Mouse (Mus musculus) embryo, embryonic 9.5 days (tissue): ENCODE measurements around the gene Tmem161a.

ENCODE experiments used
- DNase-seq: peaks from one replicate; pipeline ENCODE4 v3.0.0-alpha.2; 2017; ENCODE audit errors: extremely low spot score

Gene Tmem161a

GRCm38 (mm10) chr8:70160015-70160414 is 12.1 kb upstream of the Tmem161a start:
- no peak for DNase-seq

GRCm38 (mm10) chr8:70163316-70163715 is 8.8 kb upstream of the Tmem161a start:
- DNase-seq: no peak

GRCm38 (mm10) chr8:70166504-70167110 is 5.5 kb upstream of the Tmem161a start:
- peak; percentile 86 for DNase-seq

DNA sequence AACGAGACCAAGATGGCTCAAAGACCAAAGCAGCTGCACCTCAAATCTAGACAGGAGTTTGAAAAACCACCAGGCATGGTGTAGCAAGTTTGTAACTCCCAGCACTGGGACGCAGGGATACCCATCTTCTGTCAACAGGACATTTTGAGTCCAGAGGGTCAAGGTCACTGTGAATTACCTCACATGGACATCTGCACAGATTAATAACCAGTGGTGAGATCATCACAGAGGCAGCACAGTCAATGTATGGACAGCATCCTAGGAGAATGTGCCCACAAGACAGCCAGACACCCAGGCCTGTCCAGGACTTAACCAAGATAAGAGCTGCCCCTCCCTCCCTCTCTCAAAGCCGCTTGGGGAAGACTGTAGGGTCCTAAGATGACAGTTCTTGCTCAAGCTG is 2.0 kb upstream of the Tmem161a start:
- no peak for DNase-seq

GRCm38 (mm10) chr8:70170748-70171147 is 1.4 kb upstream of the Tmem161a start:
- no peak for DNase-seq

GRCm38 (mm10) chr8:70171240-70171639 is 916 bp upstream of the Tmem161a start:
- no peak for DNase-seq

DNA sequence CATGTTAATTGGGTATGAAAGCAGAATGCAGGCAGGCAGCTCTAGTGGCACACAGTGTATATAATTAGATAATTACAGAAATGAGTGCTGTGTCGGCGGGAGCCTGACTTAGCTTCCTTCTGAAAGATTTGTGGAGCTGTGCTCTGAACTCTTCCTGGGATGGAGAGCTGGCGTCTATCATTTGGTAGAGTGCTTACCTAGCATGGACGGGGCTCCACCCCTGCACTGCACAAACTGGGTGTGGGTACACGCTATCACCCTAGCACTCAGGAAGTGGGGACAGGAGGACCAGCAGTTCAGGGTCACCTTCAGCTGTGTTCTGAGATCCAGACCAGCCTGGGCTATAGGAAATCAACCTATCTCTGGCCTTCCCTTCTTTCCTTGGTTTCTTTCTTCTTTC is 1.2 kb downstream of the Tmem161a start:
- DNase-seq: no peak

- DNase-seq: no peak
Measured at GRCm38 (mm10) chr8:70174079-70174478, 1.9 kb downstream of the Tmem161a start.

DNA sequence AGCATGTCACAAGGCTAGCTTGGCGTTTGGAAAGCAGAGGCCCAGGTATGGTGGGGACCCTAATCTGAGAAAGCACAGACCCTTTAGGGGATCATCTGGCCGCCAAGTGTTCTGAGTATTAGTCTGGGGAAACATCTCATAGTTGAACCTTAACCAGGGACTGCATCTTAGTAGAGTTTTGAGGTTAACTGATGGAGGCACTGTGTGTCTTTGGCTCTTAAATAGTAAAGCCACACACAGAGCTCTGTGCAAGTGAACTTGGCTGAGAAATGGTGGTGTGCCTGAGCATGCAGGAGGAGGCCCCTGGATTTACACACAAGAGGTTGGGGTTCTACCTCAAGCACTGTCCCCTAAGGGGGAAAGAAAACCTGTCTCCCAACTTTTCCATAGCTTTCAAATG is 6.1 kb downstream of the Tmem161a start:
- no peak for DNase-seq

DNA sequence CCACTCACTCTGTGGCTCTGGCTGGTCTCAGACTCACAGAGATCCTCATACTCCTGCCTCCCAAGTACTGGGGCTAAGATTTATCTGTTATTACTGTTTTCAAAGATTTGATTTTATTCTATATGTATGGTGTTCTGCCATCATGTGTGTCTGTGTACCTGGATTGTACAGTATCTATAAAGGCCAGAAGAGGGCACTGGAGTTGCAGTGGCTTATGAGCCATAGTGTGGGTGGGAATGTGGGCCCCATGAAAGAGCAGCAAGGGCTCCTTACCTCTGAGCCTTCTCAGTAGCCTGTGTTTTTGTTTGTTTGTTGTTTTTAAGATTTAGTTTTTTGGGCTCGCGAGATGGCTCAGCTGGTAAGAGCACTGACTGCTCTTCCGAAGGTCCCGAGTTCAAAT is 6.9 kb downstream of the Tmem161a start:
- no peak for DNase-seq

- DNase-seq: no peak
Measured at GRCm38 (mm10) chr8:70181212-70181902, 9.2 kb downstream of the Tmem161a start.

DNA sequence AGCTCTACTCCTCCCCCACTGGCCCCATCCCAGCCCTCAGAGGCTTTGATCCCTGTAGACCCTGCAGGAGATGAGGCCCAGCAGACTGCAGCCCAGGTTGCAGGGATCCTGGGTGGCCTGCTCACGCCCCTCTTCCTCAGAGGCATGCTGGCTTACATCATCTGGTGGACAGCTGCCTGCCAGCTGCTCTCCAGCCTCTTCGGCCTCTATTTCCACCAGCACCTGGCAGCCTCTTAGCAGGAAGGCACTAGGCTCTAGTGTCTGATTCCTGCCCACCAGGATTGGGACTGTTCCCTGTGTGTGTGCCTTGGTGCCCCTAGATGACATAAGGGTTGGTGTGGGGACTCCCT is 9.7 kb downstream of the Tmem161a start:
- DNase-seq: no peak

GRCm38 (mm10) chr8:70183194-70183593 is 11.0 kb downstream of the Tmem161a start:
- no peak for DNase-seq

DNA sequence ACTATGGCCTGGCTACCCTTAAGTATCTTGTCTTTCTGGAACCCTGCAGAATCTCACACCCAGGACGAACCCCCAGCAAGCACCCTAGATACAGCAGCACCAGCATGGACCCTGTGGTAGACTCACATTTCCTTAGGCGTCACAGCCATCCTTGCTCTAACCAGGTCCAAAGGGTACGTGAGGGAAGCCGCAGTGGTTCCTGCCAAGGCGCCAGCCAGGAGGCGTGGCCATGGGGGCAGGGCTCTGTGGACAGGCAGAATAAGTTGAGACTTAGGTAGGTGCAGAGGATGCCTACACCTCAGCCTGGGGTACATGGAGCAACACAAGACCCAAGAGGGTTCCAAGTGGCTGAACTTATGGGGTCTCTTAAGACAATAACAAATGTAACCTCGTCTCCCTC is 16.6 kb downstream of the Tmem161a start:
- DNase-seq: no peak

- DNase-seq: no peak
Measured at GRCm38 (mm10) chr8:70193238-70193637, 21.1 kb downstream of the Tmem161a start.

GRCm38 (mm10) chr8:70194191-70194590 is 22.0 kb downstream of the Tmem161a start:
- no peak for DNase-seq

DNA sequence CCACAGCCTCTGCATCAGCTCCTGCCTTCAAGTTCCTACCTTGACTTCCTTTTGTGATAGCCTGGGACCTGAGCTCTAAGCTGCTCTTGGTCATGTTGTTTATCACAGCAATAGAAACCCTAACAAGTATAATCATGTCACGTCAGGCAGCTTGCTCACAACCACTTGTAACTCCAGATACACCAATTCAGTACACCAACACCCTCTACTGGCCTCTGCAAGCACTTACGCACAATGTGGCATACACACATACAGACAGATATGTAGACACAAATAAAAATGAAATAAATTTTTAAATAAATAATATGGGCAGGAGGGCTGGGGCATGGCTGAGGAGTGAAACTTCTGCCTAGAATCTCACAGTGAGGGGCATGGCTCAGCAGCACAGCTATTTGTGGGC is 23.6 kb downstream of the Tmem161a start:
- DNase-seq: no peak

- no peak for DNase-seq
Measured at GRCm38 (mm10) chr8:70197603-70198002, 25.4 kb downstream of the Tmem161a start.

GRCm38 (mm10) chr8:70200098-70200681 is 28.0 kb downstream of the Tmem161a start:
- no peak for DNase-seq

DNA sequence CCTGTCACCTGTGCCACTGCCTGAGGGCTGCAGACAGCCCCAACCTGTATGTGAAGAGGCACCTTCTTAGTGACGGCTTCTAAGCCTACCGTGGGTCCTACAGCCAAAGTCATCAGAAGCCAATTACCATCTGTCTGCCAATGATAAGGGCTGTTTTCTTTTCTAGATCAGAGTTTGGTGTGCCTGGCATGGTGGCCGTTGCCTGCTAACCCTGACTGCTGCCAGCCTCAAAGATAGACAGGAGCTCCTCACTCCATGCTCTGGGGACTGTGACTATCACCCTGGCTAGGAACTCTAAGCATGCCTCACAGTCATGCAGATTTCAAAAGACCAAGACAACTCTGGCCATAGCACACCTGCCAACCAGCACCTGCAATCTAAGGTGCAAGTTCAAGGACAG is 29.3 kb downstream of the Tmem161a start:
- DNase-seq: no peak

- no peak for DNase-seq
Measured at GRCm38 (mm10) chr8:70203072-70203471, 30.9 kb downstream of the Tmem161a start.

DNA sequence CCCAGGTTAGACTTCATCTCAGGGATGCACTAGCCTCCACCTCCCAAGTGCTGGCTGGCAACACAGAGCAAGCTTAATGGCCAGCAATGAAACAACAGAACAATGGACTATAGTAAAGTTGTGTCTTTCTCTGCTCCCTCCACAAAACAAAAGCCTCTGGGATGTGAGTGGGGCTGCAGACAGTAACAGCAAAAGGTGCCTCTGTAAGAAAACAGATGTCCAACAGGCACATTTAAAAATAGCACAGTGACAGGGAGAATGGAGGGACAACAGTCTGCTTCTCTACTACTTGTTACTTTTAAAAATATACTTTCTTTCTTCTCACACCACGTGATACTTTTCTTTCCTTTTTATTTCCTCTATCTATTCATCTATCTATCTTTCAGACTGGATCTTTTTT is 32.6 kb downstream of the Tmem161a start:
- DNase-seq: no peak

DNA sequence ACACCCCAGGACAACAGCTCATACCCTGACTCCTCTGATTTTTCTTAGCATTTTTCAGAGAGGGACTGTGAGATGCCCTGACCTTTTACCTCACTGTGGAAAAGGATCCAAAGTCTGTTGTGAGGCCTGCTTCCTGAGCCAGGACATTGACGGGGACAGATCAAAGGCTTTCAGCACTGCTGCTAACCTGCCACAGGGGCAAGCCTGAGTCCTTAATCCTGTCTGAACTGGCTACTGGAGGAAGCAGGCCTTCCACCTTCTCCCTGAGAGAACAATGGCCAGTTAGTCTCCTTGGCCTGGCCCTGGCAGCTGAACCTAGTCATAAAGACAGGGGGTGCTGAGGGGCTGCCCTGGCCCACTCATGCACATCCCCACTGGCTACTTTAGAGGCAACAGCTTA is 36.0 kb downstream of the Tmem161a start:
- DNase-seq: no peak

DNA sequence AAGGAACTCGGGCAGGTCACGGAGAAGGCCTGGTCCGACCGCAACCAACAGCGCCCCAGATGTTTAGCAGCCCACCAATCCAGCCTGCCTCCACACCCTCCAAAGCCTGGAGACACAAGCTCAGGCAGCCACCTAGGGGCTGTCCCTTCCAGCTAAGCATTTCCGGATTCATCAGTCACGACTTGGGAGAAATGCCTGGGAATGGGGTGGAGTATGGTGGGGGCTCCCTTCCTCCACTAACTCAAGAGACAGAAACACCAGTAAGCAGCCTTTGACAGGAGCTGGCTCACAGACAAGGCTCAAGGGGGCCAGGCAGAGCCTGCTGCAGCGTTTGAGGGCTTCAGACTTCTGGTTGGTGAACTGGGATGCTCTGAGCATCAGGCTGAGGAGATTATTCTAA is 38.4 kb downstream of the Tmem161a start:
- DNase-seq: no peak
